ENCODE assay signal across 8 mouse cellular contexts in the genomic region with DNA sequence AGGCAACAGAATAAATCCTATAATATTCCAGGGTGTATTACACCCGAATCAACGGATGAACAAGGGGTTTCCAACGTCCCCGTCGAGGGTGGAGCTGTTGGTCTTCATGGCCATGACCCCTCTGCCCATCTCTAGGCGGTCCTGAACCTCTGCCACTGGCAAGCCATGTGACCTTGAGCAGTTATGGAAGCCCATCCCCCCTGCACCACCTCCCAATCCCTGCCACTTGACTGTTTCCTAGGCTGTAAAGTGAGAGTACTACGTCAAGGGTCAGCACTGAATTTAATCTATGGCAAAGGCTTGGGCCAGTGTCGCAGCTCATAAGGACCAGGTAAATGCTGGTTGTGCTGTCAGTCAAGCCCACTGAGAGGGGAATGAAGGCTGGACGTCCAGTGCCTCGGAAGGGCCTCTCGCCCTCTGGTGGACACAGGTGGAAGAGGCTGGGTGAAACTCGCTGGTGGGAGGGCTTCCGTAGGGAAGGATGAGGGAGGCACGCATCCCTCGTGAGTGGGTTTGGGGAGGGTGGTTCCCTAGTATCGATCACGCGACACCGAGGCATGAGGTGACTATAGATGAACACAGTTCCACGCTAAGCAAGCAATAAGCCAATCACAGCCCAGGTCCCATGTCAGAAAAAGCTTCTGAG. TPM values are rescaled to one million over a fixed set of nuclear protein-coding genes. Genes with fewer than 3 reads are reported as not detected.
DNase-seq lines count a peak whose midpoint lies in the region; ATAC-seq and TF ChIP-seq lines count a peak whose summit lies in the region.

No protein-coding gene starts in this region.

- H3K27ac ChIP-seq in heart, embryonic 10.5 days = no peak overlapping the region
- no peak overlapping the region for H3K27ac ChIP-seq in limb, embryonic 11.5 days (replicated peaks; ENCODE audit: low read depth, low read length)
- H3K27ac ChIP-seq in midbrain, embryonic 16.5 days (ENCODE audit: low read length) = no peak overlapping the region

- peaks cover 25% of the 10 kb centered on the region for H3K36me3 ChIP-seq in heart, embryonic 10.5 days
- no peaks in the 10 kb centered on the region for H3K36me3 ChIP-seq in E14TG2a.4 (ENCODE audit: insufficient read depth, low read length)
- no peaks in the 10 kb centered on the region for H3K36me3 ChIP-seq in limb, embryonic 11.5 days (ENCODE audit: control insufficient read depth, insufficient read depth, low read length)
- H3K36me3 ChIP-seq in midbrain, embryonic 16.5 days (ENCODE audit: control insufficient read depth, insufficient read depth, low read length) = peaks cover 15% of the 10 kb centered on the region

- intact Hi-C loops in heart, postnatal 14 days (cut with DNase I) = no loop called here

- no peak overlapping the region for H3K9ac ChIP-seq in limb, embryonic 11.5 days (ENCODE audit: low read length)
- no peak overlapping the region for H3K9ac ChIP-seq in midbrain, embryonic 16.5 days (ENCODE audit: low read depth, low read length)

- DNase-seq in heart, embryonic 10.5 days (ENCODE audit: low spot score) = peak; percentile 85
- DNase-seq in heart, adult 9 months (ENCODE audit: low spot score in 2 of 2) = no peak
- DNase-seq in embryo, embryonic 9.5 days (ENCODE audit: extremely low spot score) = peak; percentile 54
- DNase-seq in heart, postnatal 14 days = peak; percentile 59 to 73
- DNase-seq in limb, embryonic 11.5 days (ENCODE audit: low spot score) = peak; percentile 73
- no peak for DNase-seq in left cerebral cortex, adult 8-10 months (ENCODE audit: low spot score in 2 of 2)

- H3K4me3 ChIP-seq in heart, embryonic 10.5 days = peak overlapping the region; percentile 18; the same call in 1 of the 2 replicates
- no peak overlapping the region for H3K4me3 ChIP-seq in E14TG2a.4 (replicated peaks; ENCODE audit: low read length)
- no peak overlapping the region for H3K4me3 ChIP-seq in limb, embryonic 11.5 days (ENCODE audit: low read depth, low read length)
- H3K4me3 ChIP-seq in midbrain, embryonic 16.5 days (ENCODE audit: low read depth, low read length) = no peak overlapping the region

- no peak for ATAC-seq in limb, embryonic 11.5 days (ENCODE audit: insufficient number of reproducible peaks, low FRiP score, low TSS enrichment, low read depth)
- 0 out of 2 replicates have a peak, but pooled peaks have one; percentile 26 for ATAC-seq in midbrain, embryonic 16.5 days

- TF ChIP-seq CTCF in E14TG2a.4 (conservative IDR thresholded peaks at IDR 0.05; ENCODE audit: low read length) = peak; percentile 72

- H3K9me3 ChIP-seq in heart, embryonic 10.5 days = no peaks in the 10 kb centered on the region
- H3K9me3 ChIP-seq in E14TG2a.4 (ENCODE audit: low read length) = no peaks in the 10 kb centered on the region
- no peaks in the 10 kb centered on the region for H3K9me3 ChIP-seq in limb, embryonic 11.5 days (ENCODE audit: control insufficient read depth, low read length)
- H3K9me3 ChIP-seq in midbrain, embryonic 16.5 days (replicated peaks; ENCODE audit: control insufficient read depth, low read length, poor library complexity, severe bottlenecking) = no peaks in the 10 kb centered on the region

- WGBS in heart, embryonic 10.5 days = 25% methylated on average over 20 of the region's 20 CpGs
- 26% methylated on average over 20 of the region's 20 CpGs for WGBS in limb, embryonic 11.5 days
- WGBS in midbrain, embryonic 16.5 days = 27% methylated on average over 20 of the region's 20 CpGs

- H3K4me1 ChIP-seq in heart, embryonic 10.5 days = peaks cover 32% of the 10 kb centered on the region
- peaks cover 5% of the 10 kb centered on the region; the same call in 1 of the 2 replicates for H3K4me1 ChIP-seq in E14TG2a.4 (replicated peaks; ENCODE audit: low read depth, low read length)
- no peaks in the 10 kb centered on the region for H3K4me1 ChIP-seq in limb, embryonic 11.5 days (ENCODE audit: control insufficient read depth, insufficient read depth, low read length)
- H3K4me1 ChIP-seq in midbrain, embryonic 16.5 days (ENCODE audit: control insufficient read depth, insufficient read depth, low read length) = no peaks in the 10 kb centered on the region

- no peak overlapping the region for H3K4me2 ChIP-seq in limb, embryonic 11.5 days (ENCODE audit: low read depth, severe bottlenecking)
- no peak overlapping the region for H3K4me2 ChIP-seq in midbrain, embryonic 16.5 days (ENCODE audit: low read length)

- no peaks in the 10 kb centered on the region for H3K27me3 ChIP-seq in heart, embryonic 10.5 days (ENCODE audit: insufficient read depth, poor library complexity, severe bottlenecking)
- H3K27me3 ChIP-seq in E14TG2a.4 (ENCODE audit: insufficient read depth, low read length) = no peaks in the 10 kb centered on the region
- H3K27me3 ChIP-seq in limb, embryonic 11.5 days (ENCODE audit: control insufficient read depth, insufficient read depth, low read length) = no peaks in the 10 kb centered on the region
- H3K27me3 ChIP-seq in midbrain, embryonic 16.5 days (ENCODE audit: control insufficient read depth, insufficient read depth, low read depth, low read length) = no peaks in the 10 kb centered on the region

RNA-seq across cellular contexts. Expression of gene Tmem44, which starts 18.8 kb away (rescaled TPM):
- polyA plus RNA-seq in heart, embryonic 10.5 days (2016; fragmentation: Nextera tagmentation; extraction: Ambion mirVana) = 16.1 and 23.1 TPM in 2 replicates
- total RNA-seq in heart, postnatal 14 days (2021) = 10 to 100 TPM; 12.9 to 13.9 TPM
- polyA plus RNA-seq in limb, embryonic 11.5 days (2014; fragmentation: Nextera tagmentation; extraction: Ambion mirVana) = 17.2 and 20.9 TPM in 2 replicates
- 81.1 and 84.7 TPM in 2 replicates for polyA plus RNA-seq in midbrain, embryonic 16.5 days (2015; fragmentation: Nextera tagmentation; extraction: Ambion mirVana)
- 10 to 100 TPM; 52.0 to 52.9 (median 52.4) TPM for total RNA-seq in left cerebral cortex, adult 8-10 months (2022)

RNA-seq across cellular contexts. Expression of gene Lsg1, which starts 55.5 kb away (rescaled TPM):
- polyA plus RNA-seq in heart, embryonic 10.5 days (2016; fragmentation: Nextera tagmentation; extraction: Ambion mirVana) = 48.6 and 61.8 TPM in 2 replicates
- total RNA-seq in heart, postnatal 14 days (2021) = 10 to 100 TPM; 18.0 to 18.6 TPM
- polyA plus RNA-seq in limb, embryonic 11.5 days (2014; fragmentation: Nextera tagmentation; extraction: Ambion mirVana) = 89.1 and 90.1 TPM in 2 replicates
- polyA plus RNA-seq in midbrain, embryonic 16.5 days (2015; fragmentation: Nextera tagmentation; extraction: Ambion mirVana) = 39.1 and 51.6 TPM in 2 replicates
- 10 to 100 TPM; 19.8 to 30.9 (median 20.8) TPM for total RNA-seq in left cerebral cortex, adult 8-10 months (2022)

Comparison
In these comparisons a context has a peak if more than half of its experiments do, and no peak if none do; other contexts are left out.
1. DNase-seq: peak in heart, embryonic 10.5 days (single experiment), embryo, embryonic 9.5 days (single experiment), heart, postnatal 14 days (2 of 2) and limb, embryonic 11.5 days (single experiment); none in heart, adult 9 months (0 of 2) and left cerebral cortex, adult 8-10 months (0 of 2).